Mouse (Mus musculus): ENCODE measurements at regions not wholly inside any gene's neighbourhood (a gene's known extent, or its start where the extent isn't known, plus 50 kb on each side); places are given as distances from the start of the nearest gene placed in this dataset.

DNA sequence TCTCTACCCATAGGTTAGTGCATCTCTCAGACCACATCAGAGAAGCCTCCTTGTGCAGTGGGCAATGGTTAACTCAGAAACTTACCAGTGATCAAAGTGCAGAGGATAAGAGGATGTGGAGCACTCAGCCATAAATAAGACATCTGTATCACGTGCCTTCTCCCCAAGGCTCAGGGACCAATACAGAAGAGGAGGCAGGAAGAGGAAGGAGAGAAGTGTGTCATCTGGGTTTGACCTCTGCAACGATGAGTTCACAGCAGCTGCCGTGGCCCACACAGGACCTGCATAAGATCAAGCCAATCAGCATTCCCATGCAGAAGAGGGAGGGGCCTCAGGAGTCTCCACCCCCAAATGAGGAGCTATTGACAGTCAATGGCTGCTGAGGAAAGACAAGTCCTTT is 252.8 kb downstream of the Gm12728 start:
- TF ChIP-seq ZNF384 (IDR thresholded peaks at IDR 0.05; ENCODE audit: low read depth, low read length) (no peak), MAFK (IDR thresholded peaks at IDR 0.05; ENCODE audit: insufficient read depth, low read depth, low read length) (no peak)
